Mouse (Mus musculus): Measurements from ENCODE around the gene Atg16l1.

Atg16l1 gene

GRCm38 (mm10) chr1:87829621-87830211 is 74.0 kb downstream of the Atg16l1 start:
- no peak for DNase-seq (ENCODE audit: low spot score)

- no peak for DNase-seq (ENCODE audit: low spot score)
Observed at GRCm38 (mm10) chr1:87836453-87836852, 80.8 kb downstream of the Atg16l1 start.

DNA sequence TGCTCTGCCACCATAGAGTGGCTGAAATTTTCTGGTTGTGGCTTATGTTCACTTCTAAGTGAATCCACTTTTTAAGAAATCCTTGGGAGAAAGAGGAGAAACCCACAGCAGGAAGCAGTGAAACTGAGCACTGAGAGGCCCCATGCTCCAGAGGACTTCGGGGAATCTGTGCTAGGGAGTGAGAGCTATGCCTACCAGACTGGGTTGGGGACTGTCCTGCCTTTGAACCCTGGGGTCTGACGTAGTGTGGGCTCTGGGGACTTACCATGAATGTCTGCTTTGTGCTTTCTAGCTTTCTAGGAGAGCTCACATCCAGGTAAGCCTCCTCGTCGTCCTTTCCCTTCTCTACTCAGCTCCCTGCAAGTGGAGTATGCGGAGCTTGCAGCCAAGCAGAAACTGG is 81.3 kb downstream of the Atg16l1 start:
- no peak for DNase-seq (ENCODE audit: low spot score)

GRCm38 (mm10) chr1:87840411-87841208 is 84.9 kb downstream of the Atg16l1 start:
- no peak for DNase-seq (ENCODE audit: low spot score)
